Mouse (Mus musculus): ENCODE results near the gene Chn2.

- TF ChIP-seq CTCF (IDR thresholded peaks at IDR 0.05; ENCODE audit: borderline replicate concordance, extremely low read depth, insufficient read depth, insufficient read length) (no peak), POLR2A (IDR thresholded peaks at IDR 0.05; ENCODE audit: borderline replicate concordance, extremely low read depth, insufficient read depth, insufficient read length, poor library complexity, severe bottlenecking) (no peak)
These were observed 119.0 kb downstream of the Chn2 start for GRCm38 (mm10) chr6:54158317-54158716.
